Mouse (Mus musculus): Measurements from ENCODE around the gene Inhbe. TPM values are rescaled to one million over a fixed set of nuclear protein-coding genes. Genes with fewer than 3 reads are reported as not detected.

Inhbe gene
- polyA plus RNA-seq, 1 experiment from 2014 or later, result 0.04 TPM

DNA sequence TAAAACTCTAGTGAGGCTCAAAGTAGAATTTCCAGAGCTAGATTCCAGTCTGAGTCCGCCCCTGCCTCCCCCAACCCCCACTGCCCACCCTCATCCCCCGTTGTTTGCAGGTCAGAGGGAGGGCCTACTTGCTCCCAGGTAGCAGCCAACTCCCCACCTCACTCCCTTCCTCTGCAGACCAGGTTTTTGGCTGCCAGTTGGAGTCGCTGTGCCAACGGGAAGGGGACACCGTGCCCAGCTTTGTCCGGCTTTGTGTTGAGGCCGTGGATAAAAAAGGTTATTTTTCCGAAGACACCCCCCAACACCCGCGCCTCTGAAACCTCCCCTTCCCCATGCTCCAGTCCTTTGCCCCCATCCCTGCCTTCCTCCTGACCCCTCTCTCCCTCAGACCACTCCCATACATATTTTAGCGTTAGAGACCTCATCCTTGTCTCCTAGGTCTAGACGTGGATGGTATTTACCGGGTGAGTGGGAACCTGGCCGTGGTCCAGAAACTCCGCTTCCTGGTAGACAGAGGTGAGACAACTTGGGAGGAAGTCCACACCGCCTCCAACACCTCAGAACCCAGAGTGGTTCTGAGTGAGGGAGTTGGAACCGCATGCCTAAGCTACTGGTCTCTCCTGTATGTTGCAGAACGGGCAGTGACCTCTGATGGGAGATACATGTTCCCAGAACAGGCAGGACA, 26.6 kb downstream of the Inhbe start:
- no peak for ATAC-seq (ENCODE audit: low FRiP score, low TSS enrichment)
- peaks cover 57% of the 10 kb centered on the region for H3K27me3 ChIP-seq (ENCODE audit: control insufficient read depth, insufficient read depth, low read length)

GRCm38 (mm10) chr10:127326828-127327227, 27.4 kb downstream of the Inhbe start:
- Histone ChIP-seq H3K4me3 (replicated peaks; ENCODE audit: low read depth, low read length) (peak overlapping the region; percentile 29), H3K4me2 (ENCODE audit: low read length) (peak overlapping the region; percentile 52), H3K9ac (replicated peaks; ENCODE audit: low read length) (no peak overlapping the region; the same call in 1 of the 2 replicates), H3K36me3 (ENCODE audit: control insufficient read depth, insufficient read depth, low read length) (no peaks in the 10 kb centered on the region), H3K9me3 (ENCODE audit: control insufficient read depth, low read length) (no peaks in the 10 kb centered on the region), H3K4me1 (ENCODE audit: control insufficient read depth, insufficient read depth, low read length) (peaks cover 10% of the 10 kb centered on the region; the same call in 1 of the 2 replicates), H3K27ac (replicated peaks; ENCODE audit: low read depth, low read length) (no peak overlapping the region), H3K27me3 (ENCODE audit: control insufficient read depth, insufficient read depth, low read length) (peaks cover 57% of the 10 kb centered on the region)
- ATAC-seq (ENCODE audit: low FRiP score, low TSS enrichment) (no peak), DNase-seq (no peak)
- WGBS, result 4% methylated on average over 29 of the region's 29 CpGs

More for the DNA sequence above, 26.6 kb downstream of the Inhbe start:
- Histone ChIP-seq H3K9me3 (ENCODE audit: control insufficient read depth, low read length) (no peaks in the 10 kb centered on the region), H3K36me3 (ENCODE audit: control insufficient read depth, insufficient read depth, low read length) (no peaks in the 10 kb centered on the region), H3K27ac (replicated peaks; ENCODE audit: low read depth, low read length) (no peak overlapping the region), H3K9ac (replicated peaks; ENCODE audit: low read length) (no peak overlapping the region), H3K4me1 (ENCODE audit: control insufficient read depth, insufficient read depth, low read length) (peaks cover 10% of the 10 kb centered on the region; the same call in 1 of the 2 replicates), H3K4me2 (ENCODE audit: low read length) (no peak overlapping the region), H3K4me3 (replicated peaks; ENCODE audit: low read depth, low read length) (no peak overlapping the region)
- no peak for DNase-seq
- WGBS, result 47% methylated on average over 18 of the region's 18 CpGs

DNA sequence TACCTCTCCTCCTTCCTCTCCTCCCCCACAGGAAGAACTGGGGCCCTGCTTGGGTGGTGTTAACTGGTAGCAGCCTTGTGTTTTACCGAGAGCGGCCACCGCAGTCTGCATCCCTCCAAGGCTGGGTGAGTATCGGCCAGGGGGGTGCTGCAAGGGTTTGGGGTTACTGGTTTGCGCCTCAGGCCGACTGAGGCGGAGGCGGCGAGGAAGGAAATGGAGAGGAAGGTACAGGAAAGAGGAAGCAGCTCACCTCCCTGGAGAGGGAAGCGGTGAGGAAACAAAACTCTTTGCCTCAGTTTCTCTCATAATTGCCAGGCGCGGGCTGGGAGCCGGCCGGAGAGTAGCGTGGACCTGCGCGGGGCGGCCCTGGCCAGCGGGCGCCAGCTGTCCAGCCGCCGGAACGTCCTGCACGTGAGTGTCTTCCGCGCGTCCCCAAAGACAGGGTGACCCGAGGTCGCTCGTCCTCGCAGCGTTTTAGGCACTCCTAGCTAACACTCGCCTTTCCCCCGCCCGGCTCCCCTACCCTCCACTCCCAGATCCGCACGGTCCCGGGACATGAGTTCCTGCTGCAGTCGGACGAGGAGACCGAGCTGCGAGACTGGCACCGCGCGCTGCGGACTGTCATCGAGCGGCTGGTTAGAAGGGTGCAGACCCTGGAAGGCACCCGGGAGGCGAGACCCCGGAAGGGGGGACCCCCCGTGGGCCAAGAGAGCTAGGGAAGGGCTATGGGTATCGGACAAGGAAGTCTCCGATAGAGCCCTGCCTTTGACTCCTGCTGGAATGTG, 28.0 kb downstream of the Inhbe start:
- ATAC-seq (ENCODE audit: low FRiP score, low TSS enrichment), result no peak
- Histone ChIP-seq H3K4me1 (ENCODE audit: control insufficient read depth, insufficient read depth, low read length) (peaks cover 10% of the 10 kb centered on the region; the same call in 1 of the 2 replicates), H3K4me3 (replicated peaks; ENCODE audit: low read depth, low read length) (peak overlapping the region; percentile 29), H3K9ac (replicated peaks; ENCODE audit: low read length) (no peak overlapping the region; the same call in 1 of the 2 replicates), H3K9me3 (ENCODE audit: control insufficient read depth, low read length) (no peaks in the 10 kb centered on the region), H3K36me3 (ENCODE audit: control insufficient read depth, insufficient read depth, low read length) (no peaks in the 10 kb centered on the region), H3K4me2 (ENCODE audit: low read length) (peak overlapping the region; percentile 52), H3K27ac (replicated peaks; ENCODE audit: low read depth, low read length) (no peak overlapping the region), H3K27me3 (ENCODE audit: control insufficient read depth, insufficient read depth, low read length) (peaks cover 57% of the 10 kb centered on the region)
- WGBS, result under 1% methylated on average over 54 of the region's 54 CpGs
- peak; percentile 33 for DNase-seq

GRCm38 (mm10) chr10:127325454-127326016, 28.7 kb downstream of the Inhbe start:
- Histone ChIP-seq H3K36me3 (ENCODE audit: control insufficient read depth, insufficient read depth, low read length) (no peaks in the 10 kb centered on the region), H3K4me2 (ENCODE audit: low read length) (no peak overlapping the region), H3K4me3 (replicated peaks; ENCODE audit: low read depth, low read length) (0 out of 2 replicates have a peak overlapping the region, but pooled peaks have one; percentile 29), H3K27ac (replicated peaks; ENCODE audit: low read depth, low read length) (no peak overlapping the region), H3K4me1 (ENCODE audit: control insufficient read depth, insufficient read depth, low read length) (peaks cover 10% of the 10 kb centered on the region; the same call in 1 of the 2 replicates), H3K27me3 (ENCODE audit: control insufficient read depth, insufficient read depth, low read length) (peaks cover 57% of the 10 kb centered on the region), H3K9ac (replicated peaks; ENCODE audit: low read length) (no peak overlapping the region), H3K9me3 (ENCODE audit: control insufficient read depth, low read length) (no peaks in the 10 kb centered on the region)
- no peak for DNase-seq
- WGBS, result 29% methylated on average over 14 of the region's 14 CpGs
- ATAC-seq (ENCODE audit: low FRiP score, low TSS enrichment), result no peak

DNA sequence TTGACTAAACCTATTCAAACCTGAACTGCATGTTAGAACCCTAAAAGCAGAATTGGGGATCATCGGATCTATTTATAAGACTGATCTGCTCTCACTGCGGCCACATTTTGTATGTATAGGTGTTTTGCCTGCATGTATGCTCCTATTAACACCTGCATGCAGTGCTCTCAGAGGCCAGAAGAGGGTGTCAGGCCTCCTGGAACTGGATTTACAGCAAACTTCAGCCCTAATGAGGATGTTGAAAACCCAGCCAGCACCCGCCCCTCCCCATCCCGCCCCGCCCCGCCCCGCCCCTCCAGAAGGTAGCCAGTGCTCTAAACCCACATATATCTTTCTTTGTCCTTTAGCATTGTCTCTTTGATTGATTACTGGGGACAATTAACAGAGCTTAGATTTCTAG, 29.7 kb downstream of the Inhbe start:
- H3K27me3 ChIP-seq (ENCODE audit: control insufficient read depth, insufficient read depth, low read length), result peaks cover 57% of the 10 kb centered on the region
- DNase-seq (peak; percentile 51), ATAC-seq (ENCODE audit: low FRiP score, low TSS enrichment) (no peak)
- H3K4me1 ChIP-seq (ENCODE audit: control insufficient read depth, insufficient read depth, low read length), result peaks cover 10% of the 10 kb centered on the region; the same call in 1 of the 2 replicates
- no peak overlapping the region for H3K4me3 ChIP-seq (replicated peaks; ENCODE audit: low read depth, low read length)
- H3K27ac ChIP-seq (replicated peaks; ENCODE audit: low read depth, low read length), result no peak overlapping the region
- H3K4me2 ChIP-seq (ENCODE audit: low read length), result no peak overlapping the region
- no peaks in the 10 kb centered on the region for H3K36me3 ChIP-seq (ENCODE audit: control insufficient read depth, insufficient read depth, low read length)
- WGBS, result 10% methylated on average over 7 of the region's 7 CpGs
- H3K9me3 ChIP-seq (ENCODE audit: control insufficient read depth, low read length), result no peaks in the 10 kb centered on the region
- no peak overlapping the region for H3K9ac ChIP-seq (replicated peaks; ENCODE audit: low read length)

DNA sequence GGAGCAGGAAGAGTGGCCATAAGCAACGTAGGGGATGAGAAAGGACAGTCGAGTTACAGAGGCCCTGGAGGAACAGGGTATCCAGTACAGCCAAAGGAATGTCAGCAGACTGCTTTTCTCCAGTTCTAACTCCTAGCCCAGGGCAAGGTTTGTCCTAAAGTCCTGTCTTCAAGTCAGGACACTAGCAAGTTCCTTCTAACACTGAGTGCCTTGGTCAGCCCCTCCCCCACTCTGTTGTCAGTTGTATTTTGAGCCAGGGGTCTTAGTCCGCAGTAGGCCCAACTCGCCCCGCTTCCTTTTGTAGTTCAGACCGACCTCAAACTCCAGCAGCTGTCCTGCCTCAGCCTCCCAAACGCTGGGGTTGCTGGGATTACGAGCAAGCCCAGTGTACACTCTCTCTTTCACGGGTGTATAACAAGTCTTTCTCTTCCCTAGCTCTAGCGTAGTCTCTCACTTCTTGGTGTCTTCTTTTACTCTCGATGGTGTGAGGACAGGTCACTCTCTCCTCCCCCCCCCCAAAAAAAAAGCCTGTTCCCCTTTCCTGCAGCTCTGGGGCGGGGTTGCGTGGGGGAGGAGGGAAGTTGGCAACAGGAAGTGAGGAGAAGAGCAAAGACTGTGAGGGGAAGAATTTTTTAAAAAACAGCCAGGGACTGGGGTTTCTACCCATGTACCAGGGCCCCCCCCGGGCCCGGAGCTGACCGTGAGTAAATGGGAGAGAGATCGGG, 30.9 kb downstream of the Inhbe start:
- H3K27ac ChIP-seq (replicated peaks; ENCODE audit: low read depth, low read length), result no peak overlapping the region
- H3K9me3 ChIP-seq (ENCODE audit: control insufficient read depth, low read length), result no peaks in the 10 kb centered on the region
- H3K4me1 ChIP-seq (ENCODE audit: control insufficient read depth, insufficient read depth, low read length), result peaks cover 10% of the 10 kb centered on the region; the same call in 1 of the 2 replicates
- 77% methylated on average over 17 of the region's 17 CpGs for WGBS
- H3K9ac ChIP-seq (replicated peaks; ENCODE audit: low read length), result no peak overlapping the region
- DNase-seq (no peak), ATAC-seq (ENCODE audit: low FRiP score, low TSS enrichment) (no peak)
- peaks cover 47% of the 10 kb centered on the region for H3K27me3 ChIP-seq (ENCODE audit: control insufficient read depth, insufficient read depth, low read length)
- H3K4me2 ChIP-seq (ENCODE audit: low read length), result no peak overlapping the region
- no peaks in the 10 kb centered on the region for H3K36me3 ChIP-seq (ENCODE audit: control insufficient read depth, insufficient read depth, low read length)
- no peak overlapping the region for H3K4me3 ChIP-seq (replicated peaks; ENCODE audit: low read depth, low read length)

- 84% methylated on average over 4 of the region's 4 CpGs for WGBS
- no peaks in the 10 kb centered on the region for H3K9me3 ChIP-seq (ENCODE audit: control insufficient read depth, low read length)
- H3K4me1 ChIP-seq (ENCODE audit: control insufficient read depth, insufficient read depth, low read length), result peaks cover 10% of the 10 kb centered on the region; the same call in 1 of the 2 replicates
- ATAC-seq (ENCODE audit: low FRiP score, low TSS enrichment), result no peak
- H3K27ac ChIP-seq (replicated peaks; ENCODE audit: low read depth, low read length), result no peak overlapping the region
- peaks cover 41% of the 10 kb centered on the region for H3K27me3 ChIP-seq (ENCODE audit: control insufficient read depth, insufficient read depth, low read length)
- H3K36me3 ChIP-seq (ENCODE audit: control insufficient read depth, insufficient read depth, low read length), result no peaks in the 10 kb centered on the region
- no peak overlapping the region for H3K4me3 ChIP-seq (replicated peaks; ENCODE audit: low read depth, low read length)
- H3K4me2 ChIP-seq (ENCODE audit: low read length), result no peak overlapping the region
- no peak for DNase-seq
- no peak overlapping the region for H3K9ac ChIP-seq (replicated peaks; ENCODE audit: low read length)
Measured at GRCm38 (mm10) chr10:127322669-127323068, 31.5 kb downstream of the Inhbe start.

DNA sequence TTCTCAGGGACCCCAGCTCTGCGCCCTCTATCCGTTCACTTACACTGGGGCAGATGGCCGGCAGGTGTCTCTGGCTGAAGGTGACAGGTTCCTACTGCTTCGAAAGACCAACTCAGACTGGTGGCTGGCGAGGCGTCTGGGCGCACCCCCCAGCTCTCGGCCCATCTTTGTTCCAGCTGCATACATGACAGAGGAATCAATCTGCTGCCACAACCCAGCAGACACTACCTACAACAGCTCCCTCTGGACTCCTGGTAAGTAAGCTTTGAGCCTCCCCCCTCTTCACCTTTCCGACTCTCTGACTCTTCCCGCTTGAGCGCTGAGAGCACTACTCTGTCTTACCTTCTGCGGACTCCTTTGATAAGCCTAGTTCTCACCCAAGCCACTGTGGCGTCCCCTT, 32.0 kb downstream of the Inhbe start:
- peaks cover 10% of the 10 kb centered on the region; the same call in 1 of the 2 replicates for H3K4me1 ChIP-seq (ENCODE audit: control insufficient read depth, insufficient read depth, low read length)
- DNase-seq (no peak), ATAC-seq (ENCODE audit: low FRiP score, low TSS enrichment) (no peak)
- no peak overlapping the region for H3K4me2 ChIP-seq (ENCODE audit: low read length)
- H3K27me3 ChIP-seq (ENCODE audit: control insufficient read depth, insufficient read depth, low read length), result peaks cover 36% of the 10 kb centered on the region
- H3K4me3 ChIP-seq (replicated peaks; ENCODE audit: low read depth, low read length), result no peak overlapping the region
- H3K36me3 ChIP-seq (ENCODE audit: control insufficient read depth, insufficient read depth, low read length), result no peaks in the 10 kb centered on the region
- H3K9ac ChIP-seq (replicated peaks; ENCODE audit: low read length), result no peak overlapping the region
- no peaks in the 10 kb centered on the region for H3K9me3 ChIP-seq (ENCODE audit: control insufficient read depth, low read length)
- 70% methylated on average over 13 of the region's 13 CpGs for WGBS
- no peak overlapping the region for H3K27ac ChIP-seq (replicated peaks; ENCODE audit: low read depth, low read length)

All from midbrain, embryonic 14.5 days (tissue).